Mouse (Mus musculus) cerebellum, adult 8-10 months (tissue): ENCODE measurements around the gene Klrb1.
A peak's percentile ranks its signal among the peaks of the same experiment; 100 is the strongest.
"Not testable (repeated sequence)": the region's sequence is repeated elsewhere in the genome, so short reads cannot be mapped to it uniquely, and the experiment has no call there.

Experiments
- DNase-seq: peaks from one replicate; pipeline ENCODE4 v3.0.0; 2022

The Klrb1 gene

GRCm38 (mm10) chr6:128722959-128723358 is at the start of gene Klrb1:
TSS of gene Klrb1 (minus strand) at chr6:128723059.
- no peak for DNase-seq

GRCm38 (mm10) chr6:128769481-128770253 is 46.8 kb upstream of the Klrb1 start:
- DNase-seq = no peak

GRCm38 (mm10) chr6:128768047-128768446 is 45.2 kb upstream of the Klrb1 start:
- no peak for DNase-seq

DNA sequence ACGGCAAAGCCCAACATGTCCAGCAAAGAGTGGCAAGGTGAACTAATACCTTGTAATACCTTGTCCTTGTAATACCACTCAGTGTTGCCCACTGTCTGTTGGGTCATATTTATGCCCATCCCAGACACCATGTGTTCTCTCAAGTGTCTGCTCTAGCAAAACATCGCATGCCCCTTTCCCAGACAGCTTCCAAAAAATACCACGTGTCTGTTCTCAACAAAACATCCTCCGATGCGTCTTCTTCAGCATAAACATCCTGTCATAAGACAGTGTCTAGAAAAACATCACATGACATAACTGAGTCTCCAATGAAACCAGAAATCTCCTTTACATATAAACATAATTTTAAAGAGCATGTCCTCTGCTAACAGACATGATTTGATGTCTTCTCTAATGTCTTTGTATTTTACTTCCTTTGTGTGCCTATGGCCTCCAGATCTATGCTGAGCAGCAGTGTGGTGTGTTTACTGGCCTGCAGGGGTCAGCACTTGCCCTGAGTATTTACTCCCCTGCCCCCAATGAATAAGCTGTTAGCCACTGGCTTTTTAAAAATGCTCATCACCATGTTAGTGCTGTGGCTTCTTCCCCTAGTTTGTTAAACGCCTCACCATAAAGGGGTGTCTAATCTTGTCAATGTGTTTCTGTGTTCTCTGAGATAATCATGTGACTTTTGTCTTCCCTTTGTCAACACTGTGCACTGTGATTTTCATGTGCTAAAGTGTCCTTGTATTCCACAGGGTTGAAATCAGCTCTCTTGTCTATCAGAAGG is 43.8 kb upstream of the Klrb1 start:
- DNase-seq = peak; percentile 38

- DNase-seq = no peak
Measured at GRCm38 (mm10) chr6:128765211-128765610, 42.4 kb upstream of the Klrb1 start.

- no peak for DNase-seq
Measured at GRCm38 (mm10) chr6:128764598-128764997, 41.7 kb upstream of the Klrb1 start.

DNA sequence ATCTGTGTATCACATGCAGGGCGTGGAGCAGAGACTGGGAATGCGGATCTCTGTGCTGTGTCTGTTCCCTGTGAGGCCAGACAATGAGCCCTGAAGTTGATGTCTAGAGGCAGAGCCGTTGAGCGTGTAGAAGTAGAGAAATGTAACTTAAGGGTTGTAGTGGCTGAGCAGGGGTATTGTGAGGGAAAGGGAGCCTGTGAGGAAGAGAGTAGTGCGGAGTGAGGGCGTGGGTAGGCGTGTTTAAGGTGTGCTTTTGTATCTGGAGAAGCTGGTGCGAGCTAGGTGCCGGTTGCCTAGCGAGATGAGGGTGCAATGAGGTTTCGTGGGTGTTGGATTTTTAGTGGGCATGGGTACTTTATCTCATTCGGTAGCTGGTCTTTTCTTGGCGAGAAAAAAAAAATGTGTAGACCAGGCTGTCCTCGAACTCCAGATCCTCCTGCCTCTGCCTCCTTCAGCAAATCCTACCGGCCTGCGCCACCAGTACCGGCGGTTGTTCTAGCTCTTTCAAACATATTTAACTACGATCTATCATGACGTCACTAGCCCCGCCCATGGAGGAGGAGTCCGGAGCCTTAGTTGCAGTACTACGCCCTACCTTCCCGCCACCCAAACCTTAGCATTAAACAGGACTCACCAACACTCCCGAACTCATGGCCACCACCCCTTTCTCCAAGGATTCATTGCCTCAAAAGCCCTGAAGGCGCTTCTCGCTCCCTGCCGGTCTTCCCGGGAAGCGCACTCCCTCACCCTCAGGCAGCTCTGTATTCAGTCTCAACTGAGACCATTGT is 41.1 kb upstream of the Klrb1 start:
- DNase-seq = peak; percentile 98

- peak; percentile 44 for DNase-seq
Measured at GRCm38 (mm10) chr6:128762892-128763670, 40.2 kb upstream of the Klrb1 start.

DNA sequence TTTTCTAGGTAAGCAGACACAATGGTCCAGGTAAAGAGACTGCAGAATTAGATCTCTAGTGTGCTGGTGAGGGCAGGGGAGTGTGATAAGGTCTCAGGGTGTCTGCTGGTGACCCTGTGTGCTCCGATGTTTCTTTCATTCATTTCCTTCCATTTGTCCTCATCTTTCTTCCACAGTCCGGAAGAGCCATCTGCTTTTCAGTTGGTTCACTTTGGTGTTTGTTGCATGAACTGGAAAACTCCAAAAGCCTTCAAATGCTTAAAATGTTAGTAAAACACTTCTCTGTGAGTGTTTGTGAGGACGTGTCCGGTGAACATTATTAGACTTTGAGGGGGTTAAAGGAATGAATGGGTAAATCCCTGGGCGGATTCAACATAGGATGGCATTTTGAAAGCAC is 38.3 kb upstream of the Klrb1 start:
- peak; percentile 22 for DNase-seq

GRCm38 (mm10) chr6:128760416-128761143 is 37.7 kb upstream of the Klrb1 start:
- DNase-seq = peak; percentile 95

DNA sequence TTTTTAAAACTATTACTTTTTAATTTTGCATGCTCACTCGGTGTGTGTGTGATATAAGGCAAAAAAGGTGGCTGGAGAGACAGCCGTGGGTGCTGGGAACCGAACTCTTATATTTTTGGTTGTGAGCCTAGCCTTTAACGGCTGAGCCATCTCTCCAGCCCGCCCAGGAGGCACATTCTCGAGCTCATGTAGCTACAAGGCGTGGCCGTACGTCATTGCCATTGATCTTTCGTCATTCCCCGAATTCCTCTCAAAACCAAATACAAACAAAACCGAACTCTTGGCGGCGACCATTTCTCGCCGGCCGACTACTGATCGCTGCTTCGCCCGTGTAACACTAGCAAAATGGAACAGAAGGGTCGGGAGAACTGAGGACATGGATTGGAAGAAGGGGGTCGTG is 37.2 kb upstream of the Klrb1 start:
- peak; percentile 98 for DNase-seq

GRCm38 (mm10) chr6:128759221-128759950 is 36.5 kb upstream of the Klrb1 start:
- no peak for DNase-seq

- DNase-seq = not testable (repeated sequence)
Measured at GRCm38 (mm10) chr6:128755402-128755763, 32.5 kb upstream of the Klrb1 start.

GRCm38 (mm10) chr6:128754748-128755401 is 32.0 kb upstream of the Klrb1 start:
- DNase-seq = not testable (repeated sequence)

DNA sequence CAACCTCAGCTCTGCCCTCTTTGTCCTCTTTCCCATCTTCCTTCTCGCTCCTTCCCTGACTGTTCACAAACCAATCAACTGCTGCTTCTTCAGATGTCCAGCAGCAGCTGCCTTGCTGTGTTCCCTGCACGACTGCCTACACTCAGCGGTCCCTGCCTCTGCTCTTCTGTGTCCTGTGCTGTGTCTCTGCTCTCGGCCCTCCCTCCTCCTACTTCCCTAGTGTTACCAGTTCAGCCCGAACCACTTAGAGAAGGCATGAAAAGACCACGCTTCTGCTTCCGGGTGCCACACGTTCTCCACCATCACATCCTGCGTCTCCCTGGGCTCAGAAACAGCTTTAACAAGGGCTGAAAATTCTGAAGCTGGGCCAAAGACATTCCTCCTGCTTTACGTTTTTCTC is 31.4 kb upstream of the Klrb1 start:
- peak; percentile 36 for DNase-seq

DNA sequence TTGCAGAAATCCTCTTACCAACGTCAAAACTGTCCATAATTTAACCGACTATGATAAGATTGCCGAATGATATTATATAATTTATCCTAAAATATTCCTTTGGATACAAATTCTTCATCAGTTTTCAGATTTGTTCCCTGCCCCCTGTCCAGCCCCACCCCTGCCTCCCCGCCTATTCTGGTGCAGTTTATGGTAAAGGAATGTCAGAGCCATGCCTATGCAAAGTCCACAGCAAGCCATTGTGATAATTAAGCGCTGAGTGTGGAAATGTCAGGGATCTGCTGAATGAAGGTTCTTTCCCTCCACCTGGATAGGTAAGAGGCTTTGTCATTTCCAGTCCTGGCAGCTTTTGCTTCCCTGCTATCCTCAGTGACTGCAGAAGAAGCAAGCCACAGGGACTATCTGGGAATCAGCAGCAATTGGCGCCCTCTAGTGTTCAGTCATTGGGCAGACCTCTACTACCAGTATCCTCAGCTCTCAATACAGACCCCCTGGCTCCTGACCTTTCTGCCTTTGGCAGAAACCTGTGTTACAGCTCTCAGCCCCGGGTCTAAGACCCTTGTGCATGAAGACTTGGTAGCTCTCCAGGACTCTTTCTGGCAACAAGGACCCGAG is 30.9 kb upstream of the Klrb1 start:
- DNase-seq = peak; percentile 82

GRCm38 (mm10) chr6:128747006-128747405 is 24.1 kb upstream of the Klrb1 start:
- DNase-seq = not testable (repeated sequence)

DNA sequence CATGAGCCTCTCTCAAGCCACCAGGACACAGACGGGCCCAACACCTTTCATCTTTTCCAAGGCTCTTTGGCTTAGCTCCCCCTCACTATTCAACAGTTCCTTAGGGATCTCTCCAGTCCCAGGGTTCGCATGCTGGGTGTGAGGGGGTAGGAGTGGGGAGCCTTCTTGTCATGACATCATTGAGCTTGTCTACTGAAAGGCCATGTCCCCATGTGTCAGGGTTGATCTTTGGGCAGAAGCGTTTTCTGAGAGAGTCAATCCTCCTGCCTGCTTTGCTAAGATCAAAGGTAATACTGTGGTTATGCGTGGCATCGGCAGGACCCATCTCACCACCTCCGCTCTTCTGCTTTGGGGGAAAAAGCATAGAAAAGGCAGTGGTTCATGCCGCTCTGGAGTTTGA is 14.6 kb upstream of the Klrb1 start:
- DNase-seq = no peak

- DNase-seq = no peak
Measured at GRCm38 (mm10) chr6:128736100-128736499, 13.2 kb upstream of the Klrb1 start.

- no peak for DNase-seq
Measured at GRCm38 (mm10) chr6:128734896-128735295, 12.0 kb upstream of the Klrb1 start.
